Mouse (Mus musculus) midbrain, embryonic 11.5 days (tissue): ENCODE data around the gene Cpeb3. TPM values are rescaled to one million over a fixed set of nuclear protein-coding genes. Genes with fewer than 3 reads are reported as not detected.

Experiments
- ATAC-seq: fragments of 200-750 bp; cut with Nextera tagmentation; 2 replicates; pipeline ENCODE4 v1.8.0; 2017; ENCODE audit warnings: moderate TSS enrichment, moderate library complexity; ENCODE audit not compliant: low FRiP score
- DNase-seq: peaks from one replicate; pipeline ENCODE4 v3.0.0; 2015; ENCODE audit warnings: low spot score; ENCODE audit errors: missing footprints
- H3K27ac ChIP-seq: fragments of 300-500 bp; sonication (generic); 2 replicates; pipeline ENCODE4 v1.5.1; 2014; ENCODE audit warnings: low read depth, low read length
- H3K27me3 ChIP-seq: fragments of 300-500 bp; sonication (generic); 2 replicates; pipeline ENCODE4 v1.6.1; 2014; ENCODE audit warnings: mild to moderate bottlenecking, low read length, moderate library complexity, mixed read lengths; ENCODE audit not compliant: control insufficient read depth, insufficient read depth
- H3K36me3 ChIP-seq: fragments of 300-500 bp; sonication (generic); 2 replicates; pipeline ENCODE4 v1.6.1; 2014; ENCODE audit warnings: mild to moderate bottlenecking, low read length, moderate library complexity, mixed read lengths; ENCODE audit not compliant: control insufficient read depth, insufficient read depth
- H3K4me1 ChIP-seq: fragments of 300-500 bp; sonication (generic); 2 replicates; pipeline ENCODE4 v1.6.1; 2014; ENCODE audit warnings: low read length; ENCODE audit not compliant: control insufficient read depth, insufficient read depth
- H3K4me2 ChIP-seq: fragments of 300-500 bp; sonication (generic); 2 replicates; pipeline ENCODE4 v1.6.1; 2014; ENCODE audit warnings: mild to moderate bottlenecking, moderate library complexity
- H3K4me3 ChIP-seq: fragments of 300-500 bp; sonication (generic); 2 replicates; pipeline ENCODE4 v1.5.1; 2014; ENCODE audit warnings: low read depth, low read length
- H3K9ac ChIP-seq: fragments of 300-500 bp; sonication (generic); 2 replicates; pipeline ENCODE4 v1.6.1; 2014; ENCODE audit warnings: low read length
- H3K9me3 ChIP-seq: fragments of 300-500 bp; sonication (generic); 2 replicates; pipeline ENCODE4 v1.6.1; 2016; ENCODE audit warnings: low read length; ENCODE audit not compliant: control insufficient read depth
- WGBS: fragments of 180-500 bp; shearing (Covaris S2); extraction: QIAGEN DNeasy Blood & Tissue Kit; methylation state at CpG from one replicate; pipeline ENCODE4 v1.1.7; 2014; 5-methylcytosine and 5-hydroxymethylcytosine counted together
- polyA plus RNA-seq: library from polyadenylated mRNA; unstranded; fragments of >200 nt; fragmentation: Nextera tagmentation; extraction: Ambion mirVana; gene quantifications from 2 replicates; pipeline ENCODE4 v1.2.1, GENCODE M21; 2014

The Cpeb3 gene
- polyA plus RNA-seq, 1 experiment from 2014 or later: 3.1 TPM

- peak; percentile 80 for ATAC-seq
- Histone ChIP-seq H3K27me3 (peaks cover 6% of the 10 kb centered on the region), H3K36me3 (no peaks in the 10 kb centered on the region), H3K27ac (peak overlapping the region; percentile 67), H3K4me3 (peak overlapping the region; percentile 68), H3K4me1 (peaks cover 10% of the 10 kb centered on the region), H3K9ac (peak overlapping the region; percentile 67), H3K9me3 (no peaks in the 10 kb centered on the region), H3K4me2 (peak overlapping the region; percentile 99)
- DNase-seq: peak; percentile 95
- WGBS: under 1% methylated on average over 62 of the region's 70 CpGs
These were observed 34.2 kb downstream of the Cpeb3 start for GRCm38 (mm10) chr19:37174116-37174715.

GRCm38 (mm10) chr19:37173331-37174115 is 34.9 kb downstream of the Cpeb3 start:
- ATAC-seq (no peak), DNase-seq (peak; percentile 92)
- H3K4me2 ChIP-seq: peak overlapping the region; percentile 99
- peak overlapping the region; percentile 68 for H3K4me3 ChIP-seq
- no peak overlapping the region; the same call in 1 of the 2 replicates for H3K27ac ChIP-seq
- H3K36me3 ChIP-seq: no peaks in the 10 kb centered on the region
- H3K4me1 ChIP-seq: peaks cover 10% of the 10 kb centered on the region
- peaks cover 6% of the 10 kb centered on the region for H3K27me3 ChIP-seq
- H3K9ac ChIP-seq: peak overlapping the region; percentile 67
- H3K9me3 ChIP-seq: no peaks in the 10 kb centered on the region
- 28% methylated on average over 20 of the region's 20 CpGs for WGBS

GRCm38 (mm10) chr19:37172566-37173130 is 35.8 kb downstream of the Cpeb3 start:
- Histone ChIP-seq H3K27ac (no peak overlapping the region), H3K36me3 (no peaks in the 10 kb centered on the region), H3K27me3 (peaks cover 6% of the 10 kb centered on the region), H3K4me2 (peak overlapping the region; percentile 99; the same call in 1 of the 2 replicates), H3K4me3 (peak overlapping the region; percentile 1; the same call in 1 of the 2 replicates), H3K9ac (no peak overlapping the region), H3K4me1 (peaks cover 8% of the 10 kb centered on the region), H3K9me3 (no peaks in the 10 kb centered on the region)
- DNase-seq: no peak
- 76% methylated on average over 11 of the region's 11 CpGs for WGBS
- ATAC-seq: no peak

- ATAC-seq (no peak), DNase-seq (no peak)
- Histone ChIP-seq H3K36me3 (no peaks in the 10 kb centered on the region), H3K4me3 (no peak overlapping the region), H3K9ac (no peak overlapping the region), H3K4me1 (peaks cover 8% of the 10 kb centered on the region), H3K27me3 (peaks cover 6% of the 10 kb centered on the region), H3K27ac (no peak overlapping the region), H3K9me3 (no peaks in the 10 kb centered on the region), H3K4me2 (0 out of 2 replicates have a peak overlapping the region, but pooled peaks have one; percentile 11)
- 29% methylated on average over 1 of the region's 1 CpGs for WGBS
These were observed 36.3 kb downstream of the Cpeb3 start for GRCm38 (mm10) chr19:37172096-37172495.

- H3K4me2 ChIP-seq: no peak overlapping the region
- H3K27me3 ChIP-seq: no peaks in the 10 kb centered on the region
These were observed 51.5 kb downstream of the Cpeb3 start for GRCm38 (mm10) chr19:37156770-37157336.

DNA sequence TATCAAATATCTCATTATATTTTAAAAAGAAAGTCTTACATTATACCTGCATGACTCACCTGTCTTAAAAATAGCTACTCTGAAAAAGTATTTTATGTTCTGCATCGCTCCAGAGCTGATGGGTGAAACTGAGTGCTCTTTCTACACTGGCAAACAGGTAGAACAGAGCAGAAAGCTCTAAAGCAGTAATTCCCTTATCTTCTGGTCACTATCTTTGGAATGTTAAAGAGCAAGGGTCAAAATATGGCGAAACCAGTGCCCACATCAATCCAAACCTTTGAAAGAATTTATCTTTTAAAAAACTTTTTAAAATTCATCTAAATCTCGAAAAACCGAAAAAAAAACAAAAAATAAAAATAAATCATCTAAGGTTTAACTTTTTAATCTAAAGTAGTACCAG is 52.4 kb downstream of the Cpeb3 start:
- H3K9me3 ChIP-seq: no peaks in the 10 kb centered on the region
- no peak overlapping the region for H3K27ac ChIP-seq
- no peak overlapping the region for H3K4me2 ChIP-seq
- no peaks in the 10 kb centered on the region for H3K27me3 ChIP-seq
- ATAC-seq (no peak), DNase-seq (no peak)
- H3K36me3 ChIP-seq: no peaks in the 10 kb centered on the region
- no peak overlapping the region for H3K9ac ChIP-seq
- H3K4me3 ChIP-seq: no peak overlapping the region
- 85% methylated on average over 4 of the region's 4 CpGs for WGBS
- no peaks in the 10 kb centered on the region for H3K4me1 ChIP-seq

More at GRCm38 (mm10) chr19:37156770-37157336, 51.5 kb downstream of the Cpeb3 start:
- no peak overlapping the region for H3K9ac ChIP-seq
- H3K4me3 ChIP-seq: no peak overlapping the region
- 89% methylated on average over 5 of the region's 5 CpGs for WGBS
- no peaks in the 10 kb centered on the region for H3K9me3 ChIP-seq
- no peak overlapping the region for H3K27ac ChIP-seq
- H3K4me1 ChIP-seq: no peaks in the 10 kb centered on the region
- ATAC-seq: no peak
- no peaks in the 10 kb centered on the region for H3K36me3 ChIP-seq
- DNase-seq: no peak

DNA sequence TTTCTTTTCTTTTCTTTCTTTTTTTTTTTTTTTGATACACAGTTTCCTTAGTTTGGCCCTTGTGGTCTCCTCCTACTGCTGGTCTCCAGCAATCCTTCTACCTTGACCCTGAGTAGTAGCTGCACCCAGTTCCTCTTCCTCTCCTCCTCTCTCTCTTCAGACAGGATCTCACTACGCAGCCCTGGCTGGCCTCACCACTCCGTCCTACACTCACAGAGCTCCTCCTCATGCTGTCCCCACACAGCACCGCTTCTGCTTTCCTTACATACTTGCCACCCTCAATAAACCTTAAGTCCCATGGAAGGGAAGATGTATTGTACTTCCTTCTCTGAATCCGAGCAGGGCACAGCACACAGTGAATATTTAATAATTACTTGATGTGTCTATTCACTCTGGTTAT is 61.3 kb downstream of the Cpeb3 start:
- Histone ChIP-seq H3K36me3 (no peaks in the 10 kb centered on the region), H3K27ac (no peak overlapping the region), H3K4me1 (no peaks in the 10 kb centered on the region), H3K27me3 (no peaks in the 10 kb centered on the region), H3K9me3 (no peaks in the 10 kb centered on the region), H3K4me3 (no peak overlapping the region), H3K9ac (no peak overlapping the region), H3K4me2 (no peak overlapping the region)
- ATAC-seq: no peak
- 85% methylated on average over 4 of the region's 4 CpGs for WGBS
- no peak for DNase-seq

DNA sequence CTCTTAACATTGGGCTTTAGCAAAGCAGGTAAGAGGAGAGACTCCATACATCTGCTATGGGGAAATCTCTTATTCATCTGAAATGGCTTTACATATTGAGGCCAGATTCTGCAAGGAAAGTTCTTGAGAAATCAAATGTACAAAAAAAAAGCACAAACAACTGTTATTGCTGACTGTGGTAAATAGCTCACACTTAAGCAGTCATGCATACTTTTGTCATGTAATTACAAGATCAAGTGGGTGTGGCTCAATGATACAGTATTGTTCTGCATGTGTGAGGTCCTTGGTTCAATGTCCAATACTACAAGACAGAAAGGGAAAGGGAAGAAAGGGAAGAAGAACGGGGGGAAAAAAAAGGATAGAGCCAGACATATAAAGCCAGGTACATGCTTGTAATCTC is 62.6 kb downstream of the Cpeb3 start:
- DNase-seq: peak; percentile 69
- ATAC-seq: no peak
- Histone ChIP-seq H3K9ac (no peak overlapping the region), H3K27me3 (no peaks in the 10 kb centered on the region), H3K4me3 (no peak overlapping the region), H3K4me2 (no peak overlapping the region), H3K27ac (no peak overlapping the region), H3K9me3 (no peaks in the 10 kb centered on the region), H3K4me1 (no peaks in the 10 kb centered on the region), H3K36me3 (no peaks in the 10 kb centered on the region)
- 87% methylated on average over 1 of the region's 1 CpGs for WGBS

DNA sequence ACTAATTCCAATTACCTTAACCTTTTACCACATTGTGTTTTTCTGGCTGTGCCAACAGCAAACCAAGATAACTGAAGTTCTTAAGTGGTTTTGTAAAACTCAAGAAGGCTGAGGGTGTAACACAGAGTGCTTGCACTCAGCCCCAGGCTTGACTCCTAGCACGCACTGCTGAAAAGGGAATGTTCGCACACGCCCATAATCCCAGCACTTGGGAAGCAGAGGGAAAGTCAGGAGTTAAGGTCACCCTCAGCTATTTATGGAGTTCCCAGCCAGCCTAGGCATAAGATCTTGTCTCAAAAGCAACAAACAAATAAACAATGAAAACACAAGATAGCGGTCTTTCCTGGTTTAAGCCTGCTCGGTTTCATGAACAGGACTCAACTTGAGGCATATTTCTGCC is 63.0 kb downstream of the Cpeb3 start:
- Histone ChIP-seq H3K4me2 (no peak overlapping the region), H3K36me3 (no peaks in the 10 kb centered on the region), H3K27ac (no peak overlapping the region), H3K4me3 (no peak overlapping the region), H3K9ac (no peak overlapping the region), H3K4me1 (no peaks in the 10 kb centered on the region), H3K9me3 (no peaks in the 10 kb centered on the region), H3K27me3 (no peaks in the 10 kb centered on the region)
- ATAC-seq (no peak), DNase-seq (no peak)
- 91% methylated on average over 5 of the region's 5 CpGs for WGBS
